Mouse (Mus musculus) heart, postnatal 0 days (tissue): Measurements from ENCODE around the gene Rnf216.

Experiments
- CTCF ChIP-seq: IDR thresholded peaks from 2 replicates; pipeline ENCODE4 v1.5.1; 2016; ENCODE audit warnings: antibody characterized with exemption, control low read depth, low read depth
- EP300 ChIP-seq: IDR thresholded peaks from 2 replicates; pipeline ENCODE4 v1.6.1; 2016; ENCODE audit warnings: antibody characterized with exemption, low read depth

GRCm38 (mm10) chr5:143000091-143000490 is 112.7 kb downstream of the Rnf216 start:
- TF ChIP-seq CTCF: no peak
- TF ChIP-seq EP300: no peak
